Mouse (Mus musculus): ENCODE results near the gene Adss. TPM values are rescaled to one million over a fixed set of nuclear protein-coding genes. Genes with fewer than 3 reads are reported as not detected.

Adss gene
- total and polyA plus RNA-seq, 3 experiments, result 55.7 to 62.6 TPM; not detected in 1

DNA sequence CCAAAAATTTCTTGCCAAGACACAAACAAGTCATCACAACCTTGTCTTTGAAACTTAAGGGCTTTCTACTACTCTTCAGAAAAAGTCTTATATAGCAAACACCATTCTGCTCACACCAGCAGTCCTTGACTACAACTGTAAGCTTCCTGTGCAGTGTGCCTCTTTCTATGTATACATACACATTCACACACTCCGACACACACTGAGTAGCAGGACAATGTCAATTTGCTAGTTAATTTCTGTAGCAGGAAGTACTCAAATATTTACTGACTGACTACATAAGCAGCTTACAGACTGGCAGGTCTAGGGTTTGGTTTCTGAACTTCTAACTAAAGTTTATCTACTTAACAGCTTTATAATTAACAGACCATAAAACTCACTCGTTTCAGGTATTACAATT is 18.9 kb downstream of the Adss start:
- no peak for TF ChIP-seq USF2 (IDR thresholded peaks at IDR 0.05; ENCODE audit: borderline replicate concordance in 1 of 2, insufficient read depth in 1 of 2, low read depth in 1 of 2, low read length in 2 of 2)
- TF ChIP-seq TCF12 (IDR thresholded peaks at IDR 0.05; ENCODE audit: low read depth, low read length), result no peak
- TF ChIP-seq EP300 (IDR thresholded peaks at IDR 0.05; ENCODE audit: low read depth in 1 of 2, low read length in 2 of 2), result no peak
- TF ChIP-seq ELF1 (IDR thresholded peaks at IDR 0.05; ENCODE audit: low read depth, low read length), result no peak
- no peak for TF ChIP-seq MEF2A (IDR thresholded peaks at IDR 0.05; ENCODE audit: extremely low read depth, insufficient replicate concordance, low read depth, low read length, poor library complexity, severe bottlenecking)
- TF ChIP-seq CTCF (IDR thresholded peaks at IDR 0.05 in 2 of 3, conservative IDR thresholded peaks at IDR 0.05 in 1 of 3; ENCODE audit: control insufficient read depth in 1 of 3, insufficient read depth in 1 of 3, low read depth in 2 of 3, low read length in 3 of 3, poor library complexity in 1 of 3, severe bottlenecking in 1 of 3), result no peak
- no peak for TF ChIP-seq KAT2A (conservative IDR thresholded peaks at IDR 0.05; ENCODE audit: low read depth, low read length)
- TF ChIP-seq HCFC1 (IDR thresholded peaks at IDR 0.05; ENCODE audit: low read depth, low read length), result no peak
- no peak for TF ChIP-seq TAL1 (IDR thresholded peaks at IDR 0.05; ENCODE audit: low read length)
- TF ChIP-seq POLR2AphosphoS2 (IDR thresholded peaks at IDR 0.05; ENCODE audit: low read length), result no peak
- TF ChIP-seq CHD1 (IDR thresholded peaks at IDR 0.05; ENCODE audit: low read depth, low read length), result no peak
- TF ChIP-seq BHLHE40 (IDR thresholded peaks at IDR 0.05; ENCODE audit: borderline replicate concordance, low read depth, low read length), result no peak
- TF ChIP-seq TBP (IDR thresholded peaks at IDR 0.05; ENCODE audit: low read depth, low read length), result no peak
- no peak for TF ChIP-seq JUND (IDR thresholded peaks at IDR 0.05; ENCODE audit: low read depth, low read length)
- TF ChIP-seq MAZ (IDR thresholded peaks at IDR 0.05; ENCODE audit: low read depth, low read length), result no peak
- no peak for TF ChIP-seq ETS1 (IDR thresholded peaks at IDR 0.05; ENCODE audit: low read depth, low read length)
- no peak for TF ChIP-seq MAFK (IDR thresholded peaks at IDR 0.05; ENCODE audit: borderline replicate concordance, low read depth, low read length)
- Histone ChIP-seq H3K9me3 (replicated peaks; ENCODE audit: insufficient read depth, low read length) (no peaks in the 10 kb centered on the region), H3K27me3 (ENCODE audit: control insufficient read depth in 1 of 2, insufficient read depth in 2 of 2, low read length in 2 of 2) (no peaks in the 10 kb centered on the region), H3K36me3 (ENCODE audit: control insufficient read depth in 1 of 2, insufficient read depth in 2 of 2, low read length in 2 of 2) (peaks cover 0 to 60% of the 10 kb centered on the region in 2 experiments; a peak in 3 of 4 replicates), H3K4me1 (ENCODE audit: control insufficient read depth in 1 of 2, insufficient read depth in 2 of 2, low read length in 2 of 2) (no peaks in the 10 kb centered on the region; a peak in 1 of 4 replicates), H3K4me3 (ENCODE audit: control insufficient read depth in 1 of 2, insufficient read depth in 1 of 2, low read depth in 2 of 2, low read length in 2 of 2) (no peak overlapping the region), H3K79me2 (ENCODE audit: control insufficient read depth, insufficient read depth, low read length, poor library complexity) (no peaks in the 10 kb centered on the region), H3K9ac (ENCODE audit: control insufficient read depth, low read depth, low read length, poor library complexity, severe bottlenecking) (no peak overlapping the region), H3K27ac (ENCODE audit: control insufficient read depth, low read depth, low read length) (no peak overlapping the region)
- DNase-seq (ENCODE audit: low read depth, low spot score), result no peak

DNA sequence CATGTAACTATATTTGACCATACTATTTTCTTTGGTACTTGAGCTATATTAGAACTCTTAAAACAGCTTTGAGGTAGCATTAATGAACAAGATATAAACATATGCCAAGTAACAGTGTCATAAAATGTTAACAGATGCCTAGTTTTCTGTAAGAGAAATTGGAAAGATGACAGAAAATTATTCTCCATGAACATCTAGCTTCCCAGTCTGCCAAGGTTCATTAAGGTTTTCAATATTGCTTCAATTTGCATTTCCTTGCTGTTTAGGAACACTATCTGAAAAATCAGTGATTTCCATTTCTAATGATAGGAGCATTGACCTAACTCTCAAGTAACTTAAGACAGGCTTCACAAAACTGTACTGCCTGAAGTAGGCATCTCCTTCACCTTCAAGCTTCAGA is 27.4 kb downstream of the Adss start:
- H3K36me3 ChIP-seq (ENCODE audit: control insufficient read depth in 1 of 2, insufficient read depth in 2 of 2, low read length in 2 of 2), result peaks cover 2 to 50% of the 10 kb centered on the region in 2 experiments; a peak in 3 of 4 replicates
- no peak overlapping the region for H3K4me3 ChIP-seq (ENCODE audit: control insufficient read depth in 1 of 2, insufficient read depth in 1 of 2, low read depth in 2 of 2, low read length in 2 of 2)
- DNase-seq (ENCODE audit: low read depth, low spot score), result no peak
- no peak overlapping the region for H3K27ac ChIP-seq (ENCODE audit: control insufficient read depth, low read depth, low read length)
- no peaks in the 10 kb centered on the region for H3K27me3 ChIP-seq (ENCODE audit: control insufficient read depth in 1 of 2, insufficient read depth in 2 of 2, low read length in 2 of 2)
- no peak for TF ChIP-seq ELF1 (IDR thresholded peaks at IDR 0.05; ENCODE audit: low read depth, low read length)
- no peak for TF ChIP-seq CHD2 (IDR thresholded peaks at IDR 0.05; ENCODE audit: low read length)
- TF ChIP-seq MAX (IDR thresholded peaks at IDR 0.05; ENCODE audit: low read length), result no peak
- no peak for TF ChIP-seq KAT2A (conservative IDR thresholded peaks at IDR 0.05; ENCODE audit: low read depth, low read length)
- no peak for TF ChIP-seq USF1 (IDR thresholded peaks at IDR 0.05; ENCODE audit: low read depth, low read length)
- TF ChIP-seq TBP (IDR thresholded peaks at IDR 0.05; ENCODE audit: low read depth, low read length), result no peak
- H3K9me3 ChIP-seq (replicated peaks; ENCODE audit: insufficient read depth, low read length), result no peaks in the 10 kb centered on the region
- H3K4me1 ChIP-seq (ENCODE audit: control insufficient read depth in 1 of 2, insufficient read depth in 2 of 2, low read length in 2 of 2), result no peaks in the 10 kb centered on the region
- no peak overlapping the region for H3K9ac ChIP-seq (ENCODE audit: control insufficient read depth, low read depth, low read length, poor library complexity, severe bottlenecking)
- H3K79me2 ChIP-seq (ENCODE audit: control insufficient read depth, insufficient read depth, low read length, poor library complexity), result no peaks in the 10 kb centered on the region

Measured in MEL (cell line).